Mouse (Mus musculus) forebrain, embryonic 15.5 days (tissue): ENCODE results near the gene Hipk2. TPM values are rescaled to one million over a fixed set of nuclear protein-coding genes. Genes with fewer than 3 reads are reported as not detected.

Experiments used
- ATAC-seq: fragments of 200-750 bp; cut with Nextera tagmentation; replicated peaks from 2 replicates; pipeline ENCODE4 v1.8.0; 2017; ENCODE audit warnings: mild to moderate bottlenecking, moderate TSS enrichment, moderate library complexity
- H3K27ac ChIP-seq: fragments of 300-500 bp; sonication (generic); replicated peaks from 2 replicates; pipeline ENCODE4 v1.5.1; 2015; ENCODE audit warnings: mild to moderate bottlenecking, inconsistent platforms
- H3K27me3 ChIP-seq: fragments of 300-500 bp; sonication (generic); 2 replicates; pipeline ENCODE4 v1.6.1; 2015; ENCODE audit warnings: inconsistent platforms
- H3K36me3 ChIP-seq: fragments of 300-500 bp; sonication (generic); 2 replicates; pipeline ENCODE4 v1.6.1; 2015; ENCODE audit warnings: mild to moderate bottlenecking, inconsistent platforms
- H3K4me1 ChIP-seq: fragments of 300-500 bp; sonication (generic); 2 replicates; pipeline ENCODE4 v1.6.1; 2015; ENCODE audit warnings: inconsistent platforms
- H3K4me2 ChIP-seq: fragments of 300-500 bp; sonication (generic); replicated peaks from 2 replicates; pipeline ENCODE4 v1.6.1; 2015; ENCODE audit warnings: mild to moderate bottlenecking, inconsistent platforms
- H3K4me3 ChIP-seq: fragments of 300-500 bp; sonication (generic); 2 replicates; pipeline ENCODE4 v1.5.1; 2015; ENCODE audit warnings: mild to moderate bottlenecking, inconsistent platforms
- H3K9ac ChIP-seq: fragments of 300-500 bp; sonication (generic); replicated peaks from 2 replicates; pipeline ENCODE4 v1.6.1; 2015; ENCODE audit warnings: mild to moderate bottlenecking, inconsistent platforms
- H3K9me3 ChIP-seq: fragments of 300-500 bp; sonication (generic); 2 replicates; pipeline ENCODE4 v1.6.1; 2016; ENCODE audit warnings: inconsistent platforms
- WGBS: fragments of 180-500 bp; shearing (Covaris S2); methylation state at CpG from one replicate; pipeline ENCODE4 v1.1.7; 2015; ENCODE audit warnings: mixed read lengths; 5-methylcytosine and 5-hydroxymethylcytosine counted together
- polyA plus RNA-seq: library from polyadenylated mRNA; unstranded; fragments of >200 nt; fragmentation: Nextera tagmentation; extraction: Ambion mirVana; gene quantifications from 2 replicates; pipeline ENCODE4 v1.2.1, GENCODE M21; 2015

The Hipk2 gene
- polyA plus RNA-seq: 29.2 and 29.7 TPM in 2 replicates

- Histone ChIP-seq H3K9me3 (no peaks in the 10 kb centered on the region), H3K36me3 (no peaks in the 10 kb centered on the region; the same call in 1 of the 2 replicates), H3K9ac (peak within 1 kb of the TSS; percentile 100), H3K27me3 (no peaks in the 10 kb centered on the region; the same call in 1 of the 2 replicates), H3K4me3 (peak within 1 kb of the TSS; percentile 100), H3K4me1 (peaks cover 35% of the 10 kb centered on the region), H3K27ac (peak within 1 kb of the TSS; percentile 97), H3K4me2 (peak within 1 kb of the TSS; percentile 74)
- ATAC-seq: peak; percentile 86
- under 1% methylated on average over 85 of the region's 108 CpGs for WGBS
Observed at GRCm38 (mm10) chr6:38876071-38876911, at the start of gene Hipk2. TSS of gene Hipk2 (minus strand) at chr6:38876165.

GRCm38 (mm10) chr6:38925719-38926118 lies 49.8 kb upstream of the Hipk2 start:
- Histone ChIP-seq H3K4me3 (0 out of 2 replicates have a peak overlapping the region, but pooled peaks have one; percentile 11), H3K27ac (no peak overlapping the region), H3K9ac (no peak overlapping the region), H3K4me2 (peak overlapping the region; percentile 31), H3K36me3 (no peaks in the 10 kb centered on the region), H3K27me3 (no peaks in the 10 kb centered on the region), H3K9me3 (no peaks in the 10 kb centered on the region), H3K4me1 (peaks cover 9% of the 10 kb centered on the region)
- 59% methylated on average over 7 of the region's 7 CpGs for WGBS
- ATAC-seq: no peak

- Histone ChIP-seq H3K4me2 (no peak overlapping the region), H3K4me3 (no peak overlapping the region), H3K27ac (no peak overlapping the region), H3K36me3 (no peaks in the 10 kb centered on the region), H3K9me3 (no peaks in the 10 kb centered on the region), H3K4me1 (peaks cover 9% of the 10 kb centered on the region), H3K27me3 (no peaks in the 10 kb centered on the region), H3K9ac (no peak overlapping the region)
- WGBS: 95% methylated on average over 18 of the region's 18 CpGs
- ATAC-seq: no peak
Observed at GRCm38 (mm10) chr6:38923870-38924817, 48.2 kb upstream of the Hipk2 start.

GRCm38 (mm10) chr6:38923450-38923849 lies 47.5 kb upstream of the Hipk2 start:
- no peak overlapping the region for H3K4me2 ChIP-seq
- ATAC-seq: no peak
- no peak overlapping the region for H3K9ac ChIP-seq
- no peaks in the 10 kb centered on the region for H3K27me3 ChIP-seq
- H3K9me3 ChIP-seq: no peaks in the 10 kb centered on the region
- no peak overlapping the region for H3K4me3 ChIP-seq
- H3K27ac ChIP-seq: no peak overlapping the region
- no peaks in the 10 kb centered on the region for H3K36me3 ChIP-seq
- WGBS: 91% methylated on average over 4 of the region's 4 CpGs
- peaks cover 9% of the 10 kb centered on the region for H3K4me1 ChIP-seq

GRCm38 (mm10) chr6:38922517-38922916 lies 46.6 kb upstream of the Hipk2 start:
- no peak overlapping the region for H3K4me3 ChIP-seq
- H3K36me3 ChIP-seq: no peaks in the 10 kb centered on the region
- no peaks in the 10 kb centered on the region for H3K9me3 ChIP-seq
- no peak overlapping the region for H3K9ac ChIP-seq
- no peak overlapping the region for H3K27ac ChIP-seq
- no peaks in the 10 kb centered on the region for H3K27me3 ChIP-seq
- 19% methylated on average over 2 of the region's 2 CpGs for WGBS
- no peak overlapping the region for H3K4me2 ChIP-seq
- peaks cover 9% of the 10 kb centered on the region for H3K4me1 ChIP-seq
- ATAC-seq: no peak

- Histone ChIP-seq H3K36me3 (no peaks in the 10 kb centered on the region), H3K4me1 (peaks cover 9% of the 10 kb centered on the region), H3K27ac (no peak overlapping the region), H3K9ac (no peak overlapping the region), H3K9me3 (no peaks in the 10 kb centered on the region), H3K4me2 (no peak overlapping the region), H3K4me3 (no peak overlapping the region), H3K27me3 (no peaks in the 10 kb centered on the region)
- WGBS: 86% methylated on average over 8 of the region's 8 CpGs
- no peak for ATAC-seq
Observed at GRCm38 (mm10) chr6:38921810-38922116, 45.8 kb upstream of the Hipk2 start.

- Histone ChIP-seq H3K27ac (no peak overlapping the region), H3K27me3 (no peaks in the 10 kb centered on the region), H3K9me3 (no peaks in the 10 kb centered on the region), H3K36me3 (no peaks in the 10 kb centered on the region), H3K4me1 (peaks cover 9% of the 10 kb centered on the region), H3K4me3 (no peak overlapping the region), H3K4me2 (no peak overlapping the region), H3K9ac (no peak overlapping the region)
- WGBS: 82% methylated on average over 17 of the region's 17 CpGs
- ATAC-seq: no peak
Observed at GRCm38 (mm10) chr6:38921095-38921809, 45.3 kb upstream of the Hipk2 start.

- H3K27ac ChIP-seq: no peak overlapping the region
- 78% methylated on average over 6 of the region's 6 CpGs for WGBS
- no peaks in the 10 kb centered on the region for H3K9me3 ChIP-seq
- H3K4me2 ChIP-seq: no peak overlapping the region
- no peak for ATAC-seq
- no peak overlapping the region for H3K4me3 ChIP-seq
- H3K36me3 ChIP-seq: no peaks in the 10 kb centered on the region
- H3K27me3 ChIP-seq: no peaks in the 10 kb centered on the region
- H3K4me1 ChIP-seq: peaks cover 9% of the 10 kb centered on the region
- H3K9ac ChIP-seq: no peak overlapping the region
Observed at GRCm38 (mm10) chr6:38920141-38920540, 44.2 kb upstream of the Hipk2 start.

GRCm38 (mm10) chr6:38919135-38919740 lies 43.3 kb upstream of the Hipk2 start:
- WGBS: 92% methylated on average over 14 of the region's 14 CpGs
- no peak for ATAC-seq
- no peaks in the 10 kb centered on the region for H3K9me3 ChIP-seq
- no peak overlapping the region for H3K9ac ChIP-seq
- H3K4me1 ChIP-seq: peaks cover 13% of the 10 kb centered on the region
- H3K4me3 ChIP-seq: no peak overlapping the region
- no peaks in the 10 kb centered on the region for H3K36me3 ChIP-seq
- H3K27ac ChIP-seq: no peak overlapping the region
- H3K27me3 ChIP-seq: no peaks in the 10 kb centered on the region
- no peak overlapping the region for H3K4me2 ChIP-seq

- Histone ChIP-seq H3K9ac (no peak overlapping the region), H3K9me3 (no peaks in the 10 kb centered on the region), H3K36me3 (no peaks in the 10 kb centered on the region), H3K27ac (no peak overlapping the region), H3K4me3 (no peak overlapping the region), H3K4me2 (no peak overlapping the region), H3K4me1 (peaks cover 14% of the 10 kb centered on the region), H3K27me3 (no peaks in the 10 kb centered on the region)
- no peak for ATAC-seq
- WGBS: 93% methylated on average over 4 of the region's 4 CpGs
Observed at GRCm38 (mm10) chr6:38918728-38919127, 42.8 kb upstream of the Hipk2 start.

- Histone ChIP-seq H3K9me3 (no peaks in the 10 kb centered on the region), H3K4me2 (no peak overlapping the region), H3K36me3 (no peaks in the 10 kb centered on the region), H3K4me1 (peaks cover 10% of the 10 kb centered on the region), H3K27me3 (no peaks in the 10 kb centered on the region), H3K9ac (no peak overlapping the region), H3K4me3 (no peak overlapping the region), H3K27ac (no peak overlapping the region)
- WGBS: 76% methylated on average over 3 of the region's 3 CpGs
- ATAC-seq: no peak
Observed at GRCm38 (mm10) chr6:38917415-38917814, 41.5 kb upstream of the Hipk2 start.
